Mouse (Mus musculus) mouse trophoblast stem cell (cell line): ENCODE data around the gene Rev1.
"Not testable (repeated sequence)": the region's sequence is repeated elsewhere in the genome, so short reads cannot be mapped to it uniquely, and the experiment has no call there.

Source experiments
- in situ Hi-C, 2 experiments: fragments of 300-500 bp; cut with MseI, MboI; formaldehyde crosslinking; loops; 2 replicates in 1 of 2; 3 replicates in 1 of 2; pipeline ENCODE4 v1.15.1; 2025

Gene Rev1

DNA sequence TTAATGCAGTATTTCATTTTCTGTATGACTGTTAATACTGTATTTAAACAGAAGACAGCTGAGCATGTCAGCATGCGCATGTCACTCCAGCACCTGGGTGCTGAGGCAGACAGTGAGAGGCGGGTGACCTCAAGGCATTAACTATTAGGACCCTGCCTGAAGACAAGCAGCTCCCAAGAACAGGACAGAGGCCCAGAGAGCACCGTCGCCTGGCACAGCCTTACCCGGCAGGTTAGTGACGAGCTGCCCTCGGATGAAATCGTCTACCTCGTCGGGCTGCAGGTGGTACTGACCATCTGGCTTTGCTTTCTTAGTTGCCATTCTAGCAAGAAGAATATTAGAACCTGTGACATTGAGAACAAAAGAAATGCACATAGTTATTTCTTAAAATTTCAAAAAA, 62.3 kb downstream of the Rev1 start:
- in situ Hi-C loops = no loop called here

DNA sequence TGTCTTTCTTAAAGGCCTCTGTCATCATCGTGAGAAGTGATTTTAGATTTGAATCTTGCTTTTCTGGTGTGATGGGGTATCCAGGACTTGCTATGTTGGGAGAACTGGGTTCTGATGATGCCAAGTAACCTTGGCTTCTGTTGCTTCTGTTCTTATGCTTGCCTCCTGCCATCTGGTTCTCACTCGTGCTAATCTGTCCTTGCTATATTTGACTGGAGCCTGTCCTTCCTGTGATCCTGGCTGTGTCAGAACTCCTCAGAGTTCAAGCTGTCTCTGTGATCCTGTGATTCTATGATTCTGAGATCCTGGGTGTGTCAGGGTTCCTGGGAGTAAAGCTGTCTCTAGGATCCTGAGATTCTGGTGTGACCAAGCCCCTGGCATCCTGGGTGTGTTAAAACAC, 67.4 kb downstream of the Rev1 start:
- in situ Hi-C loops = not testable (repeated sequence)

DNA sequence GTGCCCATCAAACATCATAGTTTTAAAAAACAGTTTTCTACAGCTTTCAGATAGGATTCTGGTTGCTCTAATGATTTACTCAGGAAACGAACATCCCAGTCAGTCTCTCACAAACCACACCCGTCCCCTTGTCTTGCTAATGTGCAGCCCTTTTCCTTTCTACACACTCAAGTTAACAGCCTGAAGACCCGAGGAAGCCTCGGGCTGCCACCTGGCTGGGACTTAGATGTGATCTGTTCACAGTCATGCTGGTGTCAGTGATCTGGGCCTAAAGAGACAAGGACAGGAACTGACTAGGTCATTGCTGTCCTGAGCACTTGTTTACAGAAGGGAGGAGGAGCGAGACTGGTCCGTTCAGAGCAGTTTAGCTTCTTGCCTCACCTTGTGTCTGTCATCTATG, 71.2 kb downstream of the Rev1 start:
- in situ Hi-C loops = no loop called here

GRCm38 (mm10) chr1:38055176-38055575, 74.4 kb downstream of the Rev1 start:
- in situ Hi-C loops = no loop called here

GRCm38 (mm10) chr1:38049562-38049961, 80.0 kb downstream of the Rev1 start:
- in situ Hi-C loops = no loop called here

GRCm38 (mm10) chr1:38048121-38048520, 81.5 kb downstream of the Rev1 start:
- in situ Hi-C loops = no loop called here

GRCm38 (mm10) chr1:38038898-38039297, 90.7 kb downstream of the Rev1 start:
- in situ Hi-C loops = no loop called here

DNA sequence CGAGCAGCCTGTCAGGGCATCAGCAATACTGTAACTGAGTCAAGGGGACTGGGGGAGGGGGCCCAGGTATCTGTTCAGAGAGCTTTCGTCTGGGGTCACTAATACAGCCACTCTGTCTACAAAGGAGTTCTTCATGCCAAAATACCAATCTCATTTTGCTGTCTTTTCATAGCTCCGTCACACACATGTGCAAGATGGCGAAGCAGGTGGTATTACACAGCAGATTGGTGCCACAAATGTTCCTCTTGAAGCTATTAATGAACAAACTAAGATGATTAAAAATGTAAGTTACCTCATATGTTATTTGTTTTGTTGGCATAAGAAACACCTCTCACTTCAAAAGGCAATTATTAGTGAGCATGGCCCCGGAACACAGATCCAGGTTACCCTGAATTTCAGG, 92.2 kb downstream of the Rev1 start:
- in situ Hi-C loops = no loop called here

- in situ Hi-C loops = no loop called here
Measured at GRCm38 (mm10) chr1:38035521-38035920, 94.1 kb downstream of the Rev1 start.

- in situ Hi-C loops = no loop called here
Measured at GRCm38 (mm10) chr1:38031391-38031790, 98.2 kb downstream of the Rev1 start.

- in situ Hi-C loops = no loop called here
Measured at GRCm38 (mm10) chr1:38027301-38027700, 102.3 kb downstream of the Rev1 start.

DNA sequence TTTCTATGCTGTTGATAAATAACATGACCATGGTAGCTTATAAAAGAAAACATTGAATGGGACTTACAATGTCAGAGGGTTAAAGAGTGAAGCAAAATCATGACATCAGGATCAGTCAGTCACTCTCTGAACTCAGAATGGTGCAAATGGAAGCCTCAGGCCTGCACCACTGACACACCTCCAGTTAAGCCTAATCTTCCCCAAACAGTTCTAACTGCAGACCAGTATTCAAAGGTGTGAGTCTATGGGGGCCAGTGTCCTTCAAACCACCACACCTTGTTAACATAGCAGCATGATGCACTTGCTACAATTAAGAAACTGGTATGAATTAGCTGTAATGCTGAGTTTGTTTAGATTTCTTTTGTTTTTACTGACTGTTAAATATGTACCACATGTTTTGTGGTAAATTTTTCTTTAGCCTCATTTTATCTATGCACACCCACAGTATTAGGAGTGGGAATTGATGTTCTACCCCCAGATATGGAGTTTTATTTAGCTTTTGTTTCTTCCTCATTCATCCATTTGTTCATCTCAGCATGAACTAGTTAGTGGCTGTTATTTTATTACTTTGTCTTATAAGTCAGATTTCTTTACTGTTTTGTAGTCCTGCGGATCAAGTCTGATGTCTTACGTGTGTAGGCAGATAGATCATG, 114.9 kb downstream of the Rev1 start:
- in situ Hi-C loops = no loop called here

DNA sequence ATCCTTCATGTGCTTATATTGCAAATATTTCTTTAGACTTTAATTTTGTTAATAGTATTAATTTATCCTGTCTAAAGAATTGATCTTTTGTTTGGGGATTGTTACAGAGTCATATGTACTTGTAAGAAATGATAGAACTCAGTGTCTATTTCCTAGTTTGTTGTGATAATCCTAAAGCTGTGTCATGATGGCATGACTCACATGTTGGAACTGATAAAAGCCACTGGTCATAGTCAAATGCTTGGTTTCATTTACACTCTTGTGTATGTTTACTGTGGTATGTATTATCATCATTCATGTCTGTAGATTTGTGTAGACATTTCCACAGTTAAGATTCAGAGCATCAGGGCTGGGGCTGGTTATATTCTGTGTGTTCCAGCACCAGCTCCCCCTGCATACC, 117.1 kb downstream of the Rev1 start:
- in situ Hi-C loops = no loop called here

DNA sequence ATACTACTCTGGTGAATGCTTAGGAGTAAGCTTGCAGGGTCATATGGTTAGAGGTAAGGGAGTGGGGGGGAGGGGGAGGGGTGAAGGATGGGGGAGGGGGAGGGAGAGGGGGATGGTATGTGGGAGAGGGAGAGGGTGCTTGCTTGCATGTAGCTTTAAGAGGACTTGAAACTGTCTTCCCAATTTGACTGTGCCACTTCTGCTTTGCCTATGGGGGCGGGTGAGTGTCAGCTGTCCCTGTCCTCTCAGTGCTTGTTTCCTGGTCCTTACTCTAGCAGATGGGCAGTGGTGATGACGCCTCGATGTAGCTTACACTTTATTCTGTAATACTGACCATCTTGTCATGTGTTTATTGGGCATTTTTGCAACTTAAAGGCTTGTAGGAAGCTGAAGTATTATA, 117.5 kb downstream of the Rev1 start:
- in situ Hi-C loops = no loop called here

- in situ Hi-C loops = no loop called here
Measured at GRCm38 (mm10) chr1:38011647-38012046, 118.0 kb downstream of the Rev1 start.

GRCm38 (mm10) chr1:38006741-38007140, 122.9 kb downstream of the Rev1 start:
- in situ Hi-C loops = no loop called here

GRCm38 (mm10) chr1:38003046-38003445, 126.6 kb downstream of the Rev1 start:
- in situ Hi-C loops = no loop called here
